In the genomic region with DNA sequence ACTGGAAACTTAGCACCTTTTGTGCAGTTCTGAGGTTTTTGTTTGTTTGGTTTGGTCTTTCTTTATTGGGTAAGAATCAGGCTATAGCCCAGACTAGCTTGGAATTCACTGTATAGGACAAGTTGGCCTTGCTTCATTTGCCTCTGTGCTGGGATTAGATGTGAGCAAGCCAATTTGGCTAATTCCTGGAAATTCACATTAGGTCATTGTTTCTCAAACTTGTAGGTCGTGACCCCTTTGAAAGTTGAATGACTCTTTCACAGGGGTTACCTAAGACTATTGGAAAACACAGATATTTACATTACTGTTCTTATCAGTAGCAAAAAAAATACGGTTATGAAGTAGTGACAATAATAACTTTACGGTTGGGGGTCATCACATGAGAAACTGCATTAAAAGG, we compare ENCODE assay signal across 8 mouse cellular contexts. TPM values are rescaled to one million over a fixed set of nuclear protein-coding genes. Genes with fewer than 3 reads are reported as not detected.
A peak's percentile ranks its signal among the peaks of the same experiment; 100 is the strongest.
DNase-seq lines count a peak whose midpoint lies in the region; ATAC-seq and TF ChIP-seq lines count a peak whose summit lies in the region.
"Had no signal": no experiment of that assay in that cellular context is flagged by ENCODE, and none has a peak within 500 bp of the region (broad histone marks: within the 10 kb centered on the region; RNA-seq: fewer than 3 reads in every experiment).

No protein-coding gene starts in this region.

- no peaks in the 10 kb centered on the region for H3K9me3 ChIP-seq in lung, embryonic 15.5 days
- H3K9me3 ChIP-seq in forebrain, embryonic 16.5 days (ENCODE audit: control insufficient read depth, low read length), result no peaks in the 10 kb centered on the region
- H3K9me3 ChIP-seq in limb, embryonic 14.5 days (ENCODE audit: control insufficient read depth, low read length), result no peaks in the 10 kb centered on the region
- H3K9me3 ChIP-seq in stomach, embryonic 14.5 days (ENCODE audit: control insufficient read depth, low read depth, low read length), result no peaks in the 10 kb centered on the region

- no peak for TF ChIP-seq POLR2A in lung, adult 2 months (IDR thresholded peaks at IDR 0.05; ENCODE audit: borderline replicate concordance, extremely low read depth, low read depth, low read length)
- TF ChIP-seq POLR2A in limb, embryonic 14.5 days (IDR thresholded peaks at IDR 0.05; ENCODE audit: borderline replicate concordance, extremely low read depth, insufficient read depth, insufficient read length), result no peak

- H3K27me3 ChIP-seq in lung, embryonic 15.5 days, result no peaks in the 10 kb centered on the region
- H3K27me3 ChIP-seq in forebrain, embryonic 16.5 days (replicated peaks; ENCODE audit: control insufficient read depth, insufficient read depth, low read length), result no peaks in the 10 kb centered on the region
- no peaks in the 10 kb centered on the region for H3K27me3 ChIP-seq in limb, embryonic 14.5 days (ENCODE audit: control insufficient read depth, insufficient read depth, low read length)
- H3K27me3 ChIP-seq in stomach, embryonic 14.5 days (ENCODE audit: control insufficient read depth, insufficient read depth, low read length), result no peaks in the 10 kb centered on the region

- peaks cover 28% of the 10 kb centered on the region for H3K36me3 ChIP-seq in lung, embryonic 15.5 days
- peaks cover 15% of the 10 kb centered on the region for H3K36me3 ChIP-seq in forebrain, embryonic 16.5 days (ENCODE audit: control insufficient read depth, insufficient read depth)
- peaks cover 30% of the 10 kb centered on the region for H3K36me3 ChIP-seq in limb, embryonic 14.5 days (ENCODE audit: control insufficient read depth, insufficient read depth, low read length)
- peaks cover 20% of the 10 kb centered on the region for H3K36me3 ChIP-seq in stomach, embryonic 14.5 days (ENCODE audit: control insufficient read depth, insufficient read depth, low read length)

- H3K9ac ChIP-seq in lung, embryonic 15.5 days, result peak overlapping the region; percentile 82
- peak overlapping the region; percentile 97; the same call in 1 of the 2 replicates for H3K9ac ChIP-seq in forebrain, embryonic 16.5 days (replicated peaks; ENCODE audit: low read depth, low read length)
- H3K9ac ChIP-seq in limb, embryonic 14.5 days (ENCODE audit: low read depth, low read length, severe bottlenecking), result peak overlapping the region; percentile 92; the same call in 1 of the 2 replicates
- peak overlapping the region; percentile 82 for H3K9ac ChIP-seq in stomach, embryonic 14.5 days (replicated peaks; ENCODE audit: low read depth, low read length)

- H3K4me2 ChIP-seq in lung, embryonic 15.5 days, result peak overlapping the region; percentile 66
- H3K4me2 ChIP-seq in forebrain, embryonic 16.5 days (ENCODE audit: low read length), result peak overlapping the region; percentile 81
- H3K4me2 ChIP-seq in limb, embryonic 14.5 days (replicated peaks; ENCODE audit: low read depth, low read length, severe bottlenecking), result peak overlapping the region; percentile 56
- H3K4me2 ChIP-seq in stomach, embryonic 14.5 days (replicated peaks; ENCODE audit: low read depth, low read length), result peak overlapping the region; percentile 67

- no peak for ATAC-seq in lung, embryonic 15.5 days (ENCODE audit: borderline replicate concordance, extremely low read depth, low FRiP score, low TSS enrichment)
- ATAC-seq in forebrain, embryonic 16.5 days, result no peak
- no peak for ATAC-seq in limb, embryonic 14.5 days (ENCODE audit: low FRiP score, low read depth)
- ATAC-seq in stomach, embryonic 14.5 days (ENCODE audit: insufficient number of reproducible peaks, insufficient read depth, low FRiP score, low read depth), result no peak
- no peak for ATAC-seq in CD4-positive, CD25-positive, alpha-beta regulatory T cell, adult 4 months

- peaks cover 10% of the 10 kb centered on the region for H3K4me1 ChIP-seq in lung, embryonic 15.5 days
- H3K4me1 ChIP-seq in lung, adult 2 months (ENCODE audit: control insufficient read depth, insufficient read depth, low read length), result 0 out of 2 replicates have a peak, but pooled peaks cover 2% of the 10 kb centered on the region
- peaks cover 7% of the 10 kb centered on the region; the same call in 1 of the 2 replicates for H3K4me1 ChIP-seq in forebrain, embryonic 16.5 days (replicated peaks; ENCODE audit: control insufficient read depth, insufficient read depth, low read length)
- H3K4me1 ChIP-seq in limb, embryonic 14.5 days (ENCODE audit: control insufficient read depth, insufficient read depth, low read length), result 0 out of 2 replicates have a peak, but pooled peaks cover 4% of the 10 kb centered on the region
- H3K4me1 ChIP-seq in stomach, embryonic 14.5 days (ENCODE audit: control insufficient read depth, insufficient read depth, low read length), result no peaks in the 10 kb centered on the region; the same call in 1 of the 2 replicates

- DNase-seq in lung, adult 2 months, result no peak
- no peak for DNase-seq in limb, embryonic 14.5 days (ENCODE audit: low spot score)
- DNase-seq in cerebellum, postnatal 36 days, result no peak
- DNase-seq: kidney, postnatal 4 days had no signal

- 59% methylated on average over 3 of the region's 3 CpGs for WGBS in lung, embryonic 15.5 days
- 56% methylated on average over 3 of the region's 3 CpGs for WGBS in lung, adult 2 months
- 80% methylated on average over 3 of the region's 3 CpGs for WGBS in forebrain, embryonic 16.5 days
- 89% methylated on average over 3 of the region's 3 CpGs for WGBS in limb, embryonic 14.5 days
- 72% methylated on average over 3 of the region's 3 CpGs for WGBS in stomach, embryonic 14.5 days

- peak overlapping the region; percentile 66 for H3K4me3 ChIP-seq in lung, embryonic 15.5 days
- no peak overlapping the region for H3K4me3 ChIP-seq in lung, adult 2 months (replicated peaks; ENCODE audit: extremely low read depth, low read depth, low read length)
- peak overlapping the region; percentile 85 for H3K4me3 ChIP-seq in forebrain, embryonic 16.5 days (replicated peaks; ENCODE audit: low read length)
- H3K4me3 ChIP-seq in limb, embryonic 14.5 days (replicated peaks; ENCODE audit: low read length), result peak overlapping the region; percentile 69
- peak overlapping the region; percentile 79 for H3K4me3 ChIP-seq in stomach, embryonic 14.5 days (ENCODE audit: low read depth, low read length)

- no peak for TF ChIP-seq CTCF in lung, adult 2 months (IDR thresholded peaks at IDR 0.05; ENCODE audit: insufficient read depth, low read length)

- H3K27ac ChIP-seq in lung, embryonic 15.5 days, result no peak overlapping the region
- H3K27ac ChIP-seq in forebrain, embryonic 16.5 days (ENCODE audit: low read length), result no peak overlapping the region
- H3K27ac ChIP-seq in limb, embryonic 14.5 days (replicated peaks; ENCODE audit: low read depth, low read length), result no peak overlapping the region
- no peak overlapping the region for H3K27ac ChIP-seq in stomach, embryonic 14.5 days (ENCODE audit: low read length)

RNA-seq across cellular contexts. Expression of a gene that starts 1.2 kb away (rescaled TPM):
- 20.8 and 21.3 TPM in 2 replicates for polyA plus RNA-seq in lung, embryonic 15.5 days (2015; fragmentation: Nextera tagmentation; extraction: Ambion mirVana)
- polyA plus RNA-seq in lung, adult 2 months (2012; rRNA removed), result 2.7 and 3.5 TPM in 2 replicates
- polyA plus RNA-seq in forebrain, embryonic 16.5 days (2015; fragmentation: Nextera tagmentation; extraction: Ambion mirVana), result 39.4 and 43.9 TPM in 2 replicates
- 5.1 and 5.2 TPM in 2 replicates for polyA plus RNA-seq in limb, embryonic 14.5 days (2012; rRNA removed)
- 11.3 and 12.6 TPM in 2 replicates for polyA plus RNA-seq in limb, embryonic 14.5 days (2014; fragmentation: Nextera tagmentation; extraction: Ambion mirVana)
- polyA plus RNA-seq in stomach, embryonic 14.5 days (2014; fragmentation: Nextera tagmentation; extraction: Ambion mirVana), result 18.0 and 18.2 TPM in 2 replicates
- polyA plus RNA-seq in CD4-positive, CD25-positive, alpha-beta regulatory T cell, adult 4 months (2017; shearing (Covaris generic)), result 10 to 100 TPM; 10.6 to 20.3 TPM

RNA-seq across cellular contexts. Expression of a gene that starts 6.5 kb away (rescaled TPM):
- 316 and 320 TPM in 2 replicates for polyA plus RNA-seq in lung, embryonic 15.5 days (2015; fragmentation: Nextera tagmentation; extraction: Ambion mirVana)
- polyA plus RNA-seq in lung, adult 2 months (2012; rRNA removed), result 47.7 and 59.9 TPM in 2 replicates
- polyA plus RNA-seq in forebrain, embryonic 16.5 days (2015; fragmentation: Nextera tagmentation; extraction: Ambion mirVana), result 281 and 305 TPM in 2 replicates
- polyA plus RNA-seq in limb, embryonic 14.5 days (2012; rRNA removed), result 141 and 149 TPM in 2 replicates
- 262 and 267 TPM in 2 replicates for polyA plus RNA-seq in limb, embryonic 14.5 days (2014; fragmentation: Nextera tagmentation; extraction: Ambion mirVana)
- polyA plus RNA-seq in stomach, embryonic 14.5 days (2014; fragmentation: Nextera tagmentation; extraction: Ambion mirVana), result 235 and 240 TPM in 2 replicates
- polyA plus RNA-seq in CD4-positive, CD25-positive, alpha-beta regulatory T cell, adult 4 months (2017; shearing (Covaris generic)), result 100 to 1,000 TPM; 184 to 231 TPM

RNA-seq across cellular contexts. Expression of a gene that starts 17.4 kb away (rescaled TPM):
- polyA plus RNA-seq in lung, embryonic 15.5 days (2015; fragmentation: Nextera tagmentation; extraction: Ambion mirVana), result 22.8 and 26.2 TPM in 2 replicates
- 28.4 and 40.3 TPM in 2 replicates for polyA plus RNA-seq in lung, adult 2 months (2012; rRNA removed)
- polyA plus RNA-seq in forebrain, embryonic 16.5 days (2015; fragmentation: Nextera tagmentation; extraction: Ambion mirVana), result 27.8 and 31.9 TPM in 2 replicates
- polyA plus RNA-seq in limb, embryonic 14.5 days (2012; rRNA removed), result 73.4 and 107 TPM in 2 replicates
- 18.6 and 19.9 TPM in 2 replicates for polyA plus RNA-seq in limb, embryonic 14.5 days (2014; fragmentation: Nextera tagmentation; extraction: Ambion mirVana)
- polyA plus RNA-seq in stomach, embryonic 14.5 days (2014; fragmentation: Nextera tagmentation; extraction: Ambion mirVana), result 22.3 and 22.5 TPM in 2 replicates
- 1 to 10 TPM; 5.3 to 6.1 TPM for polyA plus RNA-seq in CD4-positive, CD25-positive, alpha-beta regulatory T cell, adult 4 months (2017; shearing (Covaris generic))

RNA-seq across cellular contexts. Expression of a gene that starts 17.8 kb away (rescaled TPM):
- polyA plus RNA-seq in lung, embryonic 15.5 days (2015; fragmentation: Nextera tagmentation; extraction: Ambion mirVana), result 216 and 228 TPM in 2 replicates
- 16.9 and 22.1 TPM in 2 replicates for polyA plus RNA-seq in lung, adult 2 months (2012; rRNA removed)
- 173 and 191 TPM in 2 replicates for polyA plus RNA-seq in forebrain, embryonic 16.5 days (2015; fragmentation: Nextera tagmentation; extraction: Ambion mirVana)
- polyA plus RNA-seq in limb, embryonic 14.5 days (2012; rRNA removed), result 136 and 149 TPM in 2 replicates
- polyA plus RNA-seq in limb, embryonic 14.5 days (2014; fragmentation: Nextera tagmentation; extraction: Ambion mirVana), result 144 and 152 TPM in 2 replicates
- polyA plus RNA-seq in stomach, embryonic 14.5 days (2014; fragmentation: Nextera tagmentation; extraction: Ambion mirVana), result 154 TPM in 2 replicates
- polyA plus RNA-seq in CD4-positive, CD25-positive, alpha-beta regulatory T cell, adult 4 months (2017; shearing (Covaris generic)), result 10 to 100 TPM; 47.6 to 74.5 TPM

RNA-seq across cellular contexts. Expression of a gene that starts 32.9 kb away (rescaled TPM):
- 86.7 and 92.3 TPM in 2 replicates for polyA plus RNA-seq in lung, embryonic 15.5 days (2015; fragmentation: Nextera tagmentation; extraction: Ambion mirVana)
- polyA plus RNA-seq in lung, adult 2 months (2012; rRNA removed), result 48.4 and 52.6 TPM in 2 replicates
- polyA plus RNA-seq in forebrain, embryonic 16.5 days (2015; fragmentation: Nextera tagmentation; extraction: Ambion mirVana), result 83.2 and 87.6 TPM in 2 replicates
- polyA plus RNA-seq in limb, embryonic 14.5 days (2012; rRNA removed), result 90.0 and 109 TPM in 2 replicates
- 75.6 and 86.0 TPM in 2 replicates for polyA plus RNA-seq in limb, embryonic 14.5 days (2014; fragmentation: Nextera tagmentation; extraction: Ambion mirVana)
- polyA plus RNA-seq in stomach, embryonic 14.5 days (2014; fragmentation: Nextera tagmentation; extraction: Ambion mirVana), result 89.8 and 93.8 TPM in 2 replicates
- 10 to 100 TPM; 60.5 to 73.4 TPM for polyA plus RNA-seq in CD4-positive, CD25-positive, alpha-beta regulatory T cell, adult 4 months (2017; shearing (Covaris generic))
